Mouse (Mus musculus) brain, embryonic 18.5 days (tissue): ENCODE measurements at regions not wholly inside any gene's neighbourhood (a gene's known extent, or its start where the extent isn't known, plus 50 kb on each side); places are given as distances from the start of the nearest gene placed in this dataset.

Source experiments
- DNase-seq: peaks from one replicate; pipeline ENCODE4 v3.0.0-alpha.2; 2012; ENCODE audit warnings: low read depth, low spot score

- DNase-seq, result no peak
Observed at GRCm38 (mm10) chr6:147822215-147822614, 224.8 kb upstream of the Far2 start.

- no peak for DNase-seq
Observed at GRCm38 (mm10) chr6:147832521-147832920, 214.5 kb upstream of the Far2 start.

GRCm38 (mm10) chr6:147833501-147833900, 213.6 kb upstream of the Far2 start:
- no peak for DNase-seq

GRCm38 (mm10) chr6:147838846-147839245, 208.2 kb upstream of the Far2 start:
- DNase-seq, result no peak

- DNase-seq, result no peak
Observed at GRCm38 (mm10) chr6:147849988-147850387, 197.1 kb upstream of the Far2 start.

GRCm38 (mm10) chr6:147861116-147861515, 185.9 kb upstream of the Far2 start:
- DNase-seq, result no peak

GRCm38 (mm10) chr6:147871033-147871432, 176.0 kb upstream of the Far2 start:
- no peak for DNase-seq

- no peak for DNase-seq
Observed at GRCm38 (mm10) chr6:147873173-147873572, 173.9 kb upstream of the Far2 start.

- DNase-seq, result no peak
Observed at GRCm38 (mm10) chr6:147878485-147878884, 168.6 kb upstream of the Far2 start.

- DNase-seq, result no peak
Observed at GRCm38 (mm10) chr6:147885902-147886301, 161.2 kb upstream of the Far2 start.

GRCm38 (mm10) chr6:147919697-147920096, 127.4 kb upstream of the Far2 start:
- DNase-seq, result no peak

GRCm38 (mm10) chr6:147921091-147921490, 126.0 kb upstream of the Far2 start:
- DNase-seq, result no peak

- no peak for DNase-seq
Observed at GRCm38 (mm10) chr6:147922506-147922905, 124.6 kb upstream of the Far2 start.

- DNase-seq, result no peak
Observed at GRCm38 (mm10) chr6:147923246-147923645, 123.8 kb upstream of the Far2 start.

GRCm38 (mm10) chr6:147928951-147929350, 118.1 kb upstream of the Far2 start:
- DNase-seq, result no peak

- no peak for DNase-seq
Observed at GRCm38 (mm10) chr6:147944020-147944419, 103.0 kb upstream of the Far2 start.

GRCm38 (mm10) chr6:147944940-147945676, 102.0 kb upstream of the Far2 start:
- DNase-seq, result no peak

- DNase-seq, result peak; percentile 37
Observed at GRCm38 (mm10) chr6:147947997-147948396, 99.1 kb upstream of the Far2 start.

GRCm38 (mm10) chr6:147951642-147952041, 95.4 kb upstream of the Far2 start:
- DNase-seq, result no peak

GRCm38 (mm10) chr6:147953058-147953679, 93.9 kb upstream of the Far2 start:
- no peak for DNase-seq

- no peak for DNase-seq
Observed at GRCm38 (mm10) chr6:147953753-147954152, 93.3 kb upstream of the Far2 start.

- no peak for DNase-seq
Observed at GRCm38 (mm10) chr6:147954253-147954652, 92.8 kb upstream of the Far2 start.
